Mouse (Mus musculus): Measurements from ENCODE around the gene Ctrc. TPM values are rescaled to one million over a fixed set of nuclear protein-coding genes. Genes with fewer than 3 reads are reported as not detected.
A peak's percentile ranks its signal among the peaks of the same experiment; 100 is the strongest.

The Ctrc gene
- total and polyA plus RNA-seq, 3 experiments, result not detected

GRCm38 (mm10) chr4:141830381-141830780 lies 15.8 kb downstream of the Ctrc start:
- DNase-seq (ENCODE audit: low spot score), result no peak
- Histone ChIP-seq H3K9me3 (replicated peaks) (no peaks in the 10 kb centered on the region), H3K4me1 (ENCODE audit: insufficient read depth, low read depth, low read length) (no peaks in the 10 kb centered on the region; the same call in 1 of the 2 replicates), H3K36me3 (replicated peaks) (no peaks in the 10 kb centered on the region), H3K27me3 (ENCODE audit: insufficient read depth, low read length) (peaks cover 22% of the 10 kb centered on the region), H3K4me3 (ENCODE audit: low read depth, low read length) (no peak overlapping the region)
- TF ChIP-seq GATA2 (IDR thresholded peaks at IDR 0.05; ENCODE audit: borderline replicate concordance, low read depth, low read length) (no peak), GATA1 (IDR thresholded peaks at IDR 0.05; ENCODE audit: borderline replicate concordance, low read length) (no peak), CTCF (IDR thresholded peaks at IDR 0.05; ENCODE audit: low read depth, low read length) (no peak), TAL1 (conservative IDR thresholded peaks at IDR 0.05; ENCODE audit: low read depth, low read length) (no peak), POLR2AphosphoS5 (IDR thresholded peaks at IDR 0.05; ENCODE audit: insufficient replicate concordance, low read depth, low read length) (no peak)
- ATAC-seq (ENCODE audit: extremely low read depth, insufficient number of reproducible peaks, low FRiP score, poor library complexity, severe bottlenecking), result no peak

DNA sequence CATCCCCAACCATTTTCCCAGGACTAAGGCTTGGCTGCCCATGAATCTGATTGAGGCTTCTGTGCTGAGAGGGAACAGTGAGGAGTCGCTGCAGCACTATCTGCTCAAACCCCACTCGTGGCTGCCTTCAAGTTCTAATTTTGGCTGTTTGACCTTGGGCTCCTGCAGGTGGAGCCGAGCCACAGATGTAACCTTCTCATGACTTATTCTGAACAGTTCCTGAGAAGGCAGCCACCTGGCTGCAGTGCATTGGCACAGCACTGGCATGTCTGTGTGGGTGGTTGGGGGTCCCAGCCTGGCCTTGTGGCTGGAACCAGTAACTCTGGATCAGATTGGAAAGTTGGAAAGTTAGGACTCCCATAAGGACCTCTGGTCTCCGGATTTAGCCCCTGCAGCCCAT lies 18.0 kb downstream of the Ctrc start:
- Histone ChIP-seq H3K36me3 (replicated peaks) (no peaks in the 10 kb centered on the region), H3K4me3 (ENCODE audit: low read depth, low read length) (no peak overlapping the region), H3K9me3 (replicated peaks) (no peaks in the 10 kb centered on the region), H3K4me1 (ENCODE audit: insufficient read depth, low read depth, low read length) (no peaks in the 10 kb centered on the region; the same call in 1 of the 2 replicates), H3K27me3 (ENCODE audit: insufficient read depth, low read length) (peaks cover 19% of the 10 kb centered on the region)
- no peak for TF ChIP-seq POLR2AphosphoS5 (IDR thresholded peaks at IDR 0.05; ENCODE audit: insufficient replicate concordance, low read depth, low read length)
- TF ChIP-seq CTCF (IDR thresholded peaks at IDR 0.05; ENCODE audit: low read depth, low read length), result no peak
- TF ChIP-seq TAL1 (conservative IDR thresholded peaks at IDR 0.05; ENCODE audit: low read depth, low read length), result no peak
- no peak for TF ChIP-seq GATA2 (IDR thresholded peaks at IDR 0.05; ENCODE audit: borderline replicate concordance, low read depth, low read length)
- TF ChIP-seq GATA1 (IDR thresholded peaks at IDR 0.05; ENCODE audit: borderline replicate concordance, low read length), result no peak
- ATAC-seq (ENCODE audit: extremely low read depth, insufficient number of reproducible peaks, low FRiP score, poor library complexity, severe bottlenecking) (no peak), DNase-seq (ENCODE audit: low spot score) (no peak)

DNA sequence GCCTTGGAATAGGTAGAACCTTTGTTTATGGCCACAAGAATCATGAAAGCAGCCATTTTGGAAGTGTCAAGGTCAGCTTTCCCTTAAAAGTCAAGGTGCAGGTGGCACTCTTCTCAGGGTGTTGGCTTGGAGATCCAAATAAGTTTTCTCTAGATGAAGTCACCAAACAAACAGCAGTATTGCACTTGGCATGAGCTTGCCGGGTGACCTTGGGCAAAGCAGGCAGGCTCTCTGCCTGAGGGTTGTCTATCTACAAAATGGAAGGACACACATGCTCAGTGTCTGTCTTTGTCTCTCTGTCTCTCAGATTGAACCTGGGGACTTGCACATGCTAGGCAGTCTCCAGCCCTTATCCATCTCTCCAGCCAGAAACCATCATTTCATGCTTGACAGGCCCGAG lies 18.8 kb downstream of the Ctrc start:
- no peak overlapping the region for H3K4me3 ChIP-seq (ENCODE audit: low read depth, low read length)
- no peaks in the 10 kb centered on the region for H3K9me3 ChIP-seq (replicated peaks)
- DNase-seq (ENCODE audit: low spot score) (no peak), ATAC-seq (ENCODE audit: extremely low read depth, insufficient number of reproducible peaks, low FRiP score, poor library complexity, severe bottlenecking) (no peak)
- H3K36me3 ChIP-seq (replicated peaks), result no peaks in the 10 kb centered on the region
- no peak for TF ChIP-seq POLR2AphosphoS5 (IDR thresholded peaks at IDR 0.05; ENCODE audit: insufficient replicate concordance, low read depth, low read length)
- H3K27me3 ChIP-seq (ENCODE audit: insufficient read depth, low read length), result peaks cover 17% of the 10 kb centered on the region
- H3K4me1 ChIP-seq (ENCODE audit: insufficient read depth, low read depth, low read length), result peaks cover 5% of the 10 kb centered on the region

DNA sequence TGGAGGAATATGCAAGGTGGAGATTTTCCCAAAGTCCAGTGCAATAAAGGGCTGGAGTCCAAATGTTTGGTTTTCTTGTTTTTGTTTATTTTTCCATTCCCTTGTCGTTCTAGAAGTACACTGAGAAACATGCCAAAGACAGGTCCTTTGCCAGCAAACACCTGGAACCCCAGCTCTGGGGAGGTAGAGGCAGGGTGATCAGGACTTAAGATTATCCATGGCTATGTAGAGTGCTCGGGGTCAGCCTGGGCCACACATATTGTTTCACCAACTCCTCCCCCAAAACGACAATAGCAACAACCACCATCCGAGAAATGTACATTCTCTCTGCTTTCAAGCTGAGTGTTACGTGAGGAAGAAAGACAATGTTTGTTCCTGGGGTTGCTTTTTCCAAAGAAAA lies 20.1 kb downstream of the Ctrc start, which contains the start of gene Cela2a:
Gene Cela2a (minus strand): TSS at position 101 of the 400 bp plus-strand sequence.
- H3K27me3 ChIP-seq (ENCODE audit: insufficient read depth, low read length), result peaks cover 19% of the 10 kb centered on the region
- no peak for DNase-seq (ENCODE audit: low spot score)
- H3K4me1 ChIP-seq (ENCODE audit: insufficient read depth, low read depth, low read length), result peaks cover 5% of the 10 kb centered on the region
- H3K36me3 ChIP-seq (replicated peaks), result no peaks in the 10 kb centered on the region
- no peak for ATAC-seq (ENCODE audit: extremely low read depth, insufficient number of reproducible peaks, low FRiP score, poor library complexity, severe bottlenecking)
- H3K9me3 ChIP-seq (replicated peaks), result no peaks in the 10 kb centered on the region
- H3K4me3 ChIP-seq (ENCODE audit: low read depth, low read length), result no peak within 1 kb of the TSS
- TF ChIP-seq CTCF (IDR thresholded peaks at IDR 0.05; ENCODE audit: low read depth, low read length) (no peak), TAL1 (conservative IDR thresholded peaks at IDR 0.05; ENCODE audit: low read depth, low read length) (no peak), GATA1 (IDR thresholded peaks at IDR 0.05; ENCODE audit: borderline replicate concordance, low read length) (no peak)

- ATAC-seq (ENCODE audit: extremely low read depth, insufficient number of reproducible peaks, low FRiP score, poor library complexity, severe bottlenecking) (peak; percentile 52; the same call in 1 of the 2 replicates), DNase-seq (ENCODE audit: low spot score) (no peak)
- Histone ChIP-seq H3K36me3 (replicated peaks) (no peaks in the 10 kb centered on the region), H3K4me1 (ENCODE audit: insufficient read depth, low read depth, low read length) (peaks cover 5% of the 10 kb centered on the region), H3K9me3 (replicated peaks) (no peaks in the 10 kb centered on the region), H3K4me3 (ENCODE audit: low read depth, low read length) (no peak overlapping the region), H3K27me3 (ENCODE audit: insufficient read depth, low read length) (peaks cover 18% of the 10 kb centered on the region)
- TF ChIP-seq GATA2 (IDR thresholded peaks at IDR 0.05; ENCODE audit: borderline replicate concordance, low read depth, low read length) (no peak), GATA1 (IDR thresholded peaks at IDR 0.05; ENCODE audit: borderline replicate concordance, low read length) (no peak), CTCF (IDR thresholded peaks at IDR 0.05; ENCODE audit: low read depth, low read length) (no peak), POLR2AphosphoS5 (IDR thresholded peaks at IDR 0.05; ENCODE audit: insufficient replicate concordance, low read depth, low read length) (no peak), TAL1 (conservative IDR thresholded peaks at IDR 0.05; ENCODE audit: low read depth, low read length) (no peak)
These were observed 23.2 kb downstream of the Ctrc start for GRCm38 (mm10) chr4:141822979-141823378.

DNA sequence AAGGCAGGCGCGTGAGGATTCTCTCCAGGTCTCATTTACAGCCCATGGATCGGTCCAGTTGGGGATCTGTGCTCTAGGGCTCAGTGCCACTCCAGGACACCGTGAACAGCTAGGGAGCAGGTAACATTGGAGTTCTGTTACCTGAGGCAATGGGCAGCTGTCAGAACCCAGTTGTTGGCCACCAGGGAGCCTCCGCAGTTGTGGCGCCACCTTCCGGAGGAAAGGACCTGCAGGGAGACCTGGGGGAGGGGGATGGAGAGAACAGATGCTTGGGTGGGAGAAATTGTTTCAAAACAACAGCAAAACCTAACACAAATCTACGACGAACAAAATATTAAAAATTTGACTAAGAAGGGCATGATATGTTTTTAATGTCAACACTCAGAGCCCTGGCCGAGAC lies 24.1 kb downstream of the Ctrc start:
- Histone ChIP-seq H3K4me1 (ENCODE audit: insufficient read depth, low read depth, low read length) (peaks cover 5% of the 10 kb centered on the region), H3K4me3 (ENCODE audit: low read depth, low read length) (no peak overlapping the region), H3K9me3 (replicated peaks) (no peaks in the 10 kb centered on the region), H3K36me3 (replicated peaks) (no peaks in the 10 kb centered on the region), H3K27me3 (ENCODE audit: insufficient read depth, low read length) (peaks cover 19% of the 10 kb centered on the region)
- ATAC-seq (ENCODE audit: extremely low read depth, insufficient number of reproducible peaks, low FRiP score, poor library complexity, severe bottlenecking), result no peak
- no peak for TF ChIP-seq CTCF (IDR thresholded peaks at IDR 0.05; ENCODE audit: low read depth, low read length)
- TF ChIP-seq GATA1 (IDR thresholded peaks at IDR 0.05; ENCODE audit: borderline replicate concordance, low read length), result no peak
- DNase-seq (ENCODE audit: low spot score), result no peak

- no peak overlapping the region for H3K4me3 ChIP-seq (ENCODE audit: low read depth, low read length)
- H3K36me3 ChIP-seq (replicated peaks), result peaks cover 2% of the 10 kb centered on the region
- DNase-seq (ENCODE audit: low spot score) (no peak), ATAC-seq (ENCODE audit: extremely low read depth, insufficient number of reproducible peaks, low FRiP score, poor library complexity, severe bottlenecking) (no peak)
- peaks cover 5% of the 10 kb centered on the region for H3K4me1 ChIP-seq (ENCODE audit: insufficient read depth, low read depth, low read length)
- peaks cover 14% of the 10 kb centered on the region for H3K27me3 ChIP-seq (ENCODE audit: insufficient read depth, low read length)
- no peaks in the 10 kb centered on the region for H3K9me3 ChIP-seq (replicated peaks)
- TF ChIP-seq GATA2 (IDR thresholded peaks at IDR 0.05; ENCODE audit: borderline replicate concordance, low read depth, low read length) (no peak), POLR2AphosphoS5 (IDR thresholded peaks at IDR 0.05; ENCODE audit: insufficient replicate concordance, low read depth, low read length) (no peak), TAL1 (conservative IDR thresholded peaks at IDR 0.05; ENCODE audit: low read depth, low read length) (no peak), GATA1 (IDR thresholded peaks at IDR 0.05; ENCODE audit: borderline replicate concordance, low read length) (no peak), CTCF (IDR thresholded peaks at IDR 0.05; ENCODE audit: low read depth, low read length) (no peak)
These were observed 25.0 kb downstream of the Ctrc start for GRCm38 (mm10) chr4:141821178-141821577.
